Mouse (Mus musculus) c-Kit-positive CD71-positive TER-119-negative erythroid progenitor cells, embryonic 14.5 days (primary cell): ENCODE results near the gene Cenpp.
A peak's percentile ranks its signal among the peaks of the same experiment; 100 is the strongest.
"Not testable (repeated sequence)": the region's sequence is repeated elsewhere in the genome, so short reads cannot be mapped to it uniquely, and the experiment has no call there.

Source experiments
- DNase-seq: peaks from one replicate; pipeline ENCODE4 v3.0.0-alpha.2; 2013; ENCODE audit warnings: low read depth

Gene Cenpp

DNA sequence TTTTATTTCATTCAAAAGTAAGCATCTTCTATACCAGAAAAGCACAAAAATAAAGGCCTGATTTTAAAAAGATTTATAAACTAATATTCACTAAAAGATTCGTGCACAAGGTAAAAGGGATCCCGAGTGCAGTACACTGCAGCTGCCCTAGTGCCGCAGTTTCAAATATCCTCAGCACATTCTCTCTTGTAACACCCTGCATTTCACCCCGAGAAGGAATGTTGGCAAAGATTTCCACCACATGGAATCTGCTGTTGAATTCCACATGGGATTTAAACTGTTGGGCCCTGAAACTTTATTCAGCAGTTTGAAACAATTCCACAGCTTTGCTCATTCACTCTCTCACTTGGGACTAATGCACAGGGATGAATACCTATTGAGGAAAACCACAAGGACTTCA lies 44.9 kb downstream of the Cenpp start, which contains the start of gene Ogn:
TSS of gene Ogn (plus strand) at position 333 of the 400 bp plus-strand sequence.
- DNase-seq: no peak

DNA sequence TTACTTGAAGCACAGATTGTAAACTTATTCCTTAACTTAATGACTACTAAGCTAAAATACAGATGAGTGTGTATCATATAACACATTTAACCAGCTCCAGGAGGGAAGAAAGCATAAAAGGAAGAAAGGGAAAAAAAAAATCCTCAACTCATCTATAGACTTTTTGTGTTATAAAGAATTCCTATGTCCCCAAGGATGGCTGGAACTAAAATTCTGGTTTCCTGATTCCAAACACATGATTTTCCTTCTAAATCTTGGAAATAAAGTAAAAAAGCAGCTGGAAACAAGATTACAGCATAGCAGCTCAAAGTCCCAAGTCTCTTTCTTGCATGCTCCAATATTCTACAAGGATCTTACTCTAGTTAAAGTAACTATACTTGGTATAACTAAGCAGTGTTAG lies 49.0 kb downstream of the Cenpp start:
- no peak for DNase-seq

GRCm38 (mm10) chr13:49602541-49602940 lies 50.0 kb downstream of the Cenpp start:
- not testable (repeated sequence) for DNase-seq

- DNase-seq: no peak
Observed at GRCm38 (mm10) chr13:49586062-49586461, 66.5 kb downstream of the Cenpp start.

DNA sequence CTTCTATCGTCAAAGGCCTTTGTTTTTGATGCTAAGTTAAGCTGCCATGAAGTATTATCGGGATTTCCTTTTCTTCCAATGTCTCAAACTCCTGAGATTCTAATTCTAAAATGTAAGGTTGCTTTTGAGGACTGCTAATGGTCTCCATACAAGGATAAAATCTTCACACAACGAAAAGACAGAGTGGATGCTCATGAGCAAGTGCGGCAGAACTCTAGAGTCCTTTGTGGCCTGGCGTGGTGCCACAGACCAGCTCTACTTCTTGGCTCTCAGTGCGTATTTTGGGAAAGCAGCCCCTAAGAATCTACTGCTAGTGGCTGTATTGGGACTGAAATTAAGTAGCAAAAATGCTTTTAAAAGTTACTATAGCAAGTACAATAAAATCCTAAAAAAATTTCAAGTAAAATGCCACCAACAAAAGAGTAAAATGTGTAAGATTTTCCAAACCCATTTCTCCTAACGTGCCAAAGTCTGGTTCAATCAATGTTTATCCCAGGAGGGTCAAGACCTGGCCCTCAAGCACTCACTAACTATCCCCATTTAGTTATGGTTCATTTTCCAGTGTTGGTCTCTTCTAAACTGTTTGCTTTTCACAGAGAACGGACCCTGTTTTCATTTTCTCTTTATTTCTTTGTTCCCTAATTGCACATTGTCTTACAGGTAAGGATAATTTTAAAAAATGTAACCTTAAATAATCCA lies 68.1 kb downstream of the Cenpp start:
- DNase-seq: no peak

DNA sequence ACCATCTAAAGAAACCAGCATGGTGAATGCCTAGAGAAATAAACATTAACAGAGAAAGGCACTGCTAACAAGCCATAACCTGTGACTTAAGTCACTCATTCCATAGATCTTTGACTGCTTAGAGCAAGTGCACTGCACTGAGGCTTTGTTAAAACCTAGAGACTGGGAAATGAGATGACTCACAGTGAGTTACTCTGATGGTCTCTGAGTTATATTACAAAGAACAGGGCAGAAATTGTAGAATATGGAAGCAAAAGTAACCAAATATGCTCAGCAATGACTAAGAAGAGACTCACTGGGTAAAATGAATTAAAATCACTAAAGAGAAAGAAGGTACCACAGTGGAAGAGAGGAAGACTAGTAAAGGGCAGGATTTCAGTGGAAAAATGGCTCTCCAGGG lies 68.7 kb downstream of the Cenpp start:
- no peak for DNase-seq

GRCm38 (mm10) chr13:49581541-49582530 lies 70.7 kb downstream of the Cenpp start, which contains the start of gene Omd:
TSS of gene Omd (plus strand) at chr13:49582462.
- no peak for DNase-seq

GRCm38 (mm10) chr13:49571418-49571817 lies 81.2 kb downstream of the Cenpp start:
- DNase-seq: peak; percentile 75

GRCm38 (mm10) chr13:49570371-49570770 lies 82.2 kb downstream of the Cenpp start:
- DNase-seq: no peak

DNA sequence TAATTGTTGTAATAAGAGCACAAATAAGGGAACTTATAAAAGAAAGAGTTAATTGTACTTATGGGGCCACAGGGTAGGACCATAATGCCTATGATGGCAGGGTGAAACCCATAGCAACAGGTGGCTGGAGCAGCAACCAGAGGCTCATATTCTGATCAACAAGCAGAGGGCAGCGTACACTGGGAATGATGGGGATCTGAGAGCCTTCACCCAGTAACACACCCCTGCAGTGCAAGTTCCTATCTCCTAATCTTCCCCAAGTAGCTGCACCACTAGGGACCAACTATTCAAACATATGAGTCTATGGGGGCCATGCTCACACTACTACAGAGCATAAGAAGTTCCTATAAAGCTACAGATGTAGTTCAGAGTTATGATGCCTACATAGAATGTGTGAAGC lies 88.2 kb downstream of the Cenpp start:
- DNase-seq: no peak

- no peak for DNase-seq
Observed at GRCm38 (mm10) chr13:49560886-49561285, 91.7 kb downstream of the Cenpp start.

- peak; percentile 55 for DNase-seq
Observed at GRCm38 (mm10) chr13:49559185-49559584, 93.4 kb downstream of the Cenpp start.

DNA sequence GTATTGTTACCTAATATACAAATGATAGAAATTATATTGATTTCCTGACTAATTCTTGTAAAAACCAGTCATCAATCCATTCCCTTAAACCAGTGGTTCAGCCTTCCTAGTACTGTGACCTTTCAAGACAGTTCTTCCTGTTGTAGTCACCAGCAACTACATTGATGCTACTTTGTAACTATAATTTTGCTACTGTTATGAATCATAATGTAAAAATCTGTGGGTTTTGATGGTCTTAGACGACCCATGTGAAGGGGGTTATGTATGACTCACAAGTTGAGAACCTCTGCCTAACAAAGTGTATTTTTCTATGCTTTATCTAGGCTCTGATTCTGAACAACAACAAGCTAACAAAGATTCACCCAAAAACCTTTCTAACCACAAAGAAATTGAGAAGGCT lies 95.7 kb downstream of the Cenpp start:
- no peak for DNase-seq

GRCm38 (mm10) chr13:49556203-49556602 lies 96.4 kb downstream of the Cenpp start:
- DNase-seq: no peak

DNA sequence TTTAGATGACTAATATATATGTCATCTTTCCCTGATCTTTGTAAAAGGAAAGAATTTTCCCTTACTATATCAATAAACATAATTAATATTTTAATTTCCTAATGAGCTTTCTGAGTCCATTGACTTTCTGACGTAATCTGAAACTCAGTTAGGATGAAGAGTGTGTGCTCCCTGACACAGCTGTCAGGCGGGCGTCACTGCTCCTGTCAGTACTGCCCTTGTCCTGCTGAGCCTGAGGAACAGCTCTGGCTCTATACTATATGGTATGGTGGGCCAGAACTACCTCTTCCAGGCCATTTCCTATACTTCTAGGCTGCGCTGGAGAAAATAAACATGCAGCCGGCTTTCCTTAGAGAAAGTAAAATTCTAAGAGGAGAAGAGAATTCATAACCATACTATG lies 98.1 kb downstream of the Cenpp start:
- no peak for DNase-seq

GRCm38 (mm10) chr13:49549616-49550015 lies 103.0 kb downstream of the Cenpp start:
- DNase-seq: no peak

- DNase-seq: no peak
Observed at GRCm38 (mm10) chr13:49547563-49548150, 104.9 kb downstream of the Cenpp start.

DNA sequence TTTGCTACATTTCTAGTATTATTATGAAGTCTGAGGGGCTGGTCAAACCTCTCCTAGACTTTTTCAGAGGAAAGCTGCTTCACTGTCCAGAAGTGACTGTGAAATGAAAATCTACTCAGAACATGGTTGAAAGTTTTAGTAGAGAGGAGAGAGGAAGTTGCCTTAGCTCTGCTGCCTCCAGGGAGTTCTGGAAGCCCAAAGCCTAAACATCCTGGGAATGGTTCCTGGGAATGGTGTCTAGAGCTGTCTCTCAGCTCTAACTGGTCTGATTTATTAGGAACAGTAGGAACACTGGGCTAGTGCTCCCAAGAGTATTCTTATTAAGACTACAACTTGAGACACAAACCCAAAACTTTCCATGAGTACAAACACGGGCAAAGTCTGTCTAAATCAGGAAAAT lies 106.1 kb downstream of the Cenpp start:
- no peak for DNase-seq

- no peak for DNase-seq
Observed at GRCm38 (mm10) chr13:49545646-49546045, 106.9 kb downstream of the Cenpp start.

DNA sequence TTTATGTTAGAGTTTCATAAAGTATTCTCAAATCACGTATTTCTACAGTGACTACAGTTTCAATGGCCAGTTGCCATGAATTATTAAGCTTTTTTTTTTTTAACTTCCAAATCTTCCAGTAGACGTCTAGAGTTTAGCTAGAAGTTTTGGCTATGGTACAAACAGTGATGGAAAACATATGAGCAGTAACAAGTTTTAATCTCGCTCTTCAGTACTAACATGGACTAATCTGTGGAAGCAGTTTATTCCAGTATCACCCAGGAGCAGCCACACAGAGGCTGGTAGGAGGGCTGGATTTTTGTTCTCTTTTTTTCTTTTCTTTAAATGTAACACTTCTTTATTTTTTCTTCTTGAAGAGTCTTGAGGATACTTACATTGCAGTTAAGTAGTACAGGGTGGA lies 108.3 kb downstream of the Cenpp start, which contains the start of gene Aspn:
TSS of gene Aspn (plus strand) at position 165 of the 400 bp plus-strand sequence.
- DNase-seq: no peak

DNA sequence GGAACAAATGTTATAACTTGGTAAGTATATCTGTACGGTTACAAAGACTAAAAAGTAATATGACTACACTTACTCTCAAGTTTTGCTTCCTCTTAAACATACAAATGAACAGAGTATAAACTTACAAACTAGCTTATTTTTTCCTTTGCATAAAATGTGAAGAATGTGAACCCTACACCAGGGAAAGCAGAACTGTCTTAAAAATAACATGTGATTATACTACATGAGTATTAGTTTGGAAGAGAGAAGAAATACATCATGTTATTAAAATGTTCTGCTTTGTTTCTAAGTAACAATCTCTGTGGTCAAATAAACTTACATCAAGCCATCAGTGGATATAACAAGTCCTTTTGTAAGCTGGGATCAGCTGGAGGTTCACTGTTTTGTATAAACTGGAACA lies 113.9 kb downstream of the Cenpp start:
- DNase-seq: no peak

GRCm38 (mm10) chr13:49536946-49537345 lies 115.6 kb downstream of the Cenpp start:
- DNase-seq: no peak
